Mouse (Mus musculus): ENCODE results near the gene Iqcf1.

The Iqcf1 gene

DNA sequence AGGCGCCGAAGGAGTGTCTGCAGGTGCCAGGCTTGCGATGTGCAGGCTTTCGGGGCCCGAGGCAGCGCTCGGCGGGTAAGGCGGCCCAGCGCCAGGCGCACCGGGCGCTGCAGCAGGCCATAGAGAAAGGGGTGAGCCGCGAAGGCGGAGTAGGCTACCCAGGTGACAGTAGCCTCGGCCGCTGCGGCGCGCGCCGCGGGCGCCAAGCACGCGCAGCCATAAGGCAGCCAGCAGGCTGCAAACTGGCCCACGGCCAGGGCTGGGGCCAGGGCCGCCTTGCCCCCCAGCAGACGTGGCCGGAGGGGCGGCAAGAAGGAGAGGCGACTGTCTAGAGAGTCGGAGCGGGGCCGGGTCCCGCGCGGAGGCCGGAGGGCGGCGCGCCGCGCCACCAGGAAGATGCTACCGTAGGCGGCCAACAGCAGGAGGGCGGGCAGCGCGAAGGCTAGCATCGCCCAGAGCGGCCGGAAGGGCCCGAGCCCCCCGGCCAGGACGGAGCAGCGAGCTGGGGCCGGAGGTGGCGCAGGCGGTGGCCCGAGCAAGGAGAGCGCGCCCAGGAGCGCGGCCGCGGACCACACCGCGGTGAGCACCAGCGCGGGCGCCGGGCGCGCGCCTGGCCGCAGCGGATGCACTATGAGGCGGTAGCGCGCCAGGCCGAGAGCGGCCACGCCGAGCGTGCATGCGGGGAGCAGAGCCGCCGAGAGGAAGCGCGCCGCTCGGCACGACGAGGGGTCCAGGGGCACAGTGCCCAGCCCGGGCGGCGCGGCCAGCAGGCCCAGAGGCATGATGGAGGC lies 34.8 kb upstream of the Iqcf1 start:
- peak in 1 of 2 experiments; percentile 29 for DNase-seq (ENCODE audit: low spot score in 2 of 2)

- no peak for DNase-seq (ENCODE audit: low spot score in 2 of 2)
These were observed 34.1 kb upstream of the Iqcf1 start, which contains the start of gene Gpr62 for GRCm38 (mm10) chr9:106465571-106466200. Gpr62 (minus strand) TSS chr9:106465938.

DNA sequence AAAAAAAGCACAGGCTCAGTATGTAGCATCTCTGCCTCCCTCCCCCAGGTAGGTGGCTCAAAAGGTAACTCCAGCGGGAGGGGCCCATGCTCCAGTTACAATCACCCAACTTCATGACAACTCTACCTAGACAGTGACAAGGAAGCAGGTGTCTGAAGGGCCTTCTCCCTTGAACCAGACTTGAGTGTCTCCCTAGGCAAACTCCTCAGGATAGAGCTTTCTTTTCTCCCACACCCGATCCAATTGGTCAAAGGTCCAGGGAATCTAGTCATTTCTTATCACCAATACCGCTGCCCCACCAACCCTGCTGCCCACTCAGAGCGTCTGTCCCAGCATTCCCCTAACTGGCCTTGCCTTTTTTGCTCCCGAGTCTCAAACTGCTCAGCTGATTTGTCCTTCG lies 33.0 kb upstream of the Iqcf1 start:
- DNase-seq (ENCODE audit: low spot score in 2 of 2), result no peak

DNA sequence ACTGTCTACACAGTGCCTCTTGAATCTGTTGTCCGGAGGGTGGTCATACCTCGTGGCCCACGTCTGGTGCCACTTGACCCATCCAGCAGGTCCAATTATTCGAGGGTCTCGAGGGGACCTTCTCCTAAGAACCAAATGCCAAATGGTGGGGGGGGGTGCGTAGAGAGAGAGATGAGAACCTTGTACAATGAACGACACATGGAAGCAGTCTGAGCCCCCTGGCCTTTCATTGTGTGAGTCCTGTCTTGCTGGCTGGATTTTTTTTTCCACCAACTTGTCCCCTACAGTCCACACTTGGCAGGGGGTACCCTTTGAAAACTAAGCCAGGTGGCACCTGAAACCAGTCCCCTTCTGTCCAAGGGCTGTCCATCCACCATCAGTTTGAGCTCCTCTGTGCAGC lies 32.0 kb upstream of the Iqcf1 start:
- no peak for DNase-seq (ENCODE audit: low spot score in 2 of 2)

DNA sequence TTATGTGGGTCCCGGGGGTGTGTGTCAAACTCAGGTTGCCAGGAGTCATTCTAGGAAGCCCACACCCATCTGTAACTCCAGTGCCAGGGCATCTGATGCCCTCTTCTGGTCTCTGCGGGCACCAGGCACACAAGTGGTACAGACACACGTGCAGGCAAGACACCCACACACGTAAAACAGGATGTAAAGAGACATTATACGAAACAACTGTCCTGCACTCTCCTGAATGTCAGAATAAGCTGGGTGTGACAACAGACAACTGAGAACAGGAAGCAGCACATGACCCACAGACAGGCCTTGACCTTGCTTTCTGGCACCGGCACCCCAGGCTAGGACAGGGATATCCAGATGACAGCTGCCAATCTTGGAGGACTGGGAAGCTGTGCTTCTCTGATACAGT lies 30.4 kb upstream of the Iqcf1 start:
- no peak for DNase-seq (ENCODE audit: low spot score in 2 of 2)

DNA sequence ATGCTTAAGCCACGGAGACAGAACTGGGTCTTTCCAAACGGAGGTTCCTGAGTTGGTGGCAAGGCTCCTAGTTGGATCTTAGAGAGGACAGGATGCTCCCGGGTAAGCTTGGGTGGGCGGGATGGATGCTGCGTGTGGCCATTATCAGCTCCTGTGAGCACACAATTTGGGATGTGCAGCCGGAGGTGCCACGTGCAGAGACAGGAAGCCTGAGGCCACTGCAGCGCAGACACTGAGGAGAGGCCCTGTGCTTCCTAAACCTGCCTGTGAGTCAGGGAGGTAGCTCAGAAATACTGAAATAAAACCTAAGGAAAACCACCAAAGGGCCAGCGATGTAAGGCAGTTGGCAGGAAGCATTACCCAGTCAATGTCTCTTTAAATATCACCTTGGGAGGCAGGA lies 30.0 kb upstream of the Iqcf1 start:
- no peak for DNase-seq (ENCODE audit: low spot score in 2 of 2)

GRCm38 (mm10) chr9:106470991-106471750 lies 28.6 kb upstream of the Iqcf1 start:
- no peak for DNase-seq (ENCODE audit: low spot score in 2 of 2)

GRCm38 (mm10) chr9:106471892-106472291 lies 27.9 kb upstream of the Iqcf1 start:
- no peak for DNase-seq (ENCODE audit: low spot score in 2 of 2)

DNA sequence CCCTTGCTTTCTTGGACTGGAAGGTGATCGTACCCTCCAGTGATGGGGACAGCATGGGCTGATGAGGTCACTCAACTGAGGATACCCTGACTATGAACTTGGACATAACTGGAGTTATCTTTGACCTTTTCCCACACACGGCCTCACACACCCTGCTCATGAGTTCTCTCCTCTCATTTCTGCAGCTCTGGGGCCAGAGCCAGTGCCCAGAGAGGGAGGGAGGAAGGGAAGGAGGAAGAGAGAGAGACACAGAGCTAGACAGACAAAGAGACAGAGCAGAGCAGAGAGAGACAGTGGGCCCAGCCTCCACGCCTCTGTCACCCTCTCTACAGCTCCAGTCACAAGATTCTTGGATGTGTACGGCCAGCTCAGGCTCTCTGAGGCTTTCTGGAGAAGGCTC lies 27.4 kb upstream of the Iqcf1 start:
- DNase-seq (ENCODE audit: low spot score in 2 of 2), result no peak

DNA sequence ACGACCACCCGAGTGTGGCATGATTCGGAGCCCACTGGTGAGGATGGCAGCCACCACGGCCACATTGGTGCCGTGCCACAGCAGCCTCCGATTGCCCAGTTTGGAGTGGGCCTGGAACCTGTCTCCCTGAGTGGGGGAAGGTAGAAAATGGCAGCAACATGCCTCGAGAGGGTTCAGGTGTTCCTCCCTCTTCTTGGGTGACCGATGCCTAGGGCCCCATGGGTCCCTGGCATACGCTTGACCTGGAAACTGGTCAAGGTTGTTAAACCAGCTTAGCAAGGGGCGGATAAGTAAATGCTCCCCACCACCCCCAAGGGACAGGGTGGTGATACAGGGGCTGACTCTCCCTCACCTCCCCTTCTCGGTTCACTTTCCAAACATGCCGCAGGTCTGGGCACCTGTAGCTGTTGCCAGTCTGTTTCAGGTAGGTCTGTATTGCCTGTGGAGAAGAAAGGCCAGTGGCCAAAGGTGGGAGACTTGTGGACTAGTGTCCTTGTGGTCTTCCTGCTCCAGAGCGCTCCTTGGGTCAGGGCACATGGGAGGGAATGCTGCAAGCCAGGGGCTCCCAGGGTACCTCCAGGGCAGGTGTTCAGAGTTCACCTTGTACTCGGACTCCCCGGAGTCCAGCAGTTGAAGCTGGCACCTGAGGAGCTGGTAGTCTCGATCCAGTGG lies 26.6 kb upstream of the Iqcf1 start:
- DNase-seq (ENCODE audit: low spot score in 2 of 2), result no peak

DNA sequence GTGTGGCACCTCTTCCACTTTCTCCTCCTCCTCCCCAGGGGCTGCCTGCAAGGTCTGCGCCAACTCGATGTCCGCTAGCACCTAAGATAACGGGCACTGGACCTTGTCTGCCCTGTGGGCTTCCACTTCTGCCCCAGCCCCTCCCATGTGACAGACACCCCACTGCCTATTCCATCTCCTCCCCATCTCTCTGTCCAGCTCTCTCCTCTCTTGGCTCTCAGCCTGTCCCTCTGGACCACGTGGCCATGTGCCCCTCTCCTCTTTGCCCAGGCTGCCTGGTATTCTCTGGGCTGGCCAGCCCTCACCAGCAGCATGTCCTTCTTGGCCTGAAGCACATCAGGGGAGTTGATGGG lies 26.0 kb upstream of the Iqcf1 start:
- no peak for DNase-seq (ENCODE audit: low spot score in 2 of 2)

DNA sequence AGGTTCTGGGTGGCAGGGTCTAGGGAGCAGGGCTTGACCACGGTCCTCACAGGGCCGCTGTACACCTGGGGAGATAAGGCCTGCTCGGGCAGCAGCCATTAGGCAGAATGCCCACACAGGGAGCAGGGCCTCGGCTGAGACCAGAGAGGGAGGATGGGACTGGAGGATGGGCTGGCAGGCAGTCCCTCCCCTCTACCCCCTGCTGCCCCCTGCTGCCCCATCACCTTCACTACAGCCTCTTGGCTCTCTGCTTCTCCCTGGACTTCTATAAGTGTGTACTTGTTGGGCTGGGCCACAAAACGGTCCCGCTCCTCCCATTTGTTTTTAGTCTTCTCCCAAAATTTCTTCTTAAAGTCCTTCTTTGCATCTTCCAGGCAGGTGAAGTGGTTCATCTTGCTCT lies 25.3 kb upstream of the Iqcf1 start:
- peak; percentile 34 to 55 for DNase-seq (ENCODE audit: low spot score in 2 of 2)

DNA sequence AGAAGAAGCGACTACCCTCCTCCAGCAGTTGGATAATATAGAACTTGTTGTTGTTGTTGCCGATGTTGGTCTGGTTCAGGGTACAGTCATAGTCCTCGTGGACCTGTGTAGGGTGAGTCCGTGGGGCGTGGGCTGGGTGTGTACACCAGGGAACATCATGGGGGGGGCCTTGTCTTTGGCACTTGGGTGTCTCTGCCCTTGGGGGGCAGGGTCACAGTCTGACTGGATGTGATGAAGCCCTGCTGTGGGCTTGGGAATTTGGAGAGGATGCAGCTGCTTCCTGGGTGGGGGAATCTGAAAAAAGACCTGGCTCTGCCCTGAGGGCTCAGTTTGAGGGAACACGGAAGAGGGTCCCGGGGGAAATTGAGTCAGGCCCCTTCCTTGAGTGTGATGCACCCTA lies 24.7 kb upstream of the Iqcf1 start:
- no peak for DNase-seq (ENCODE audit: low spot score in 2 of 2)

DNA sequence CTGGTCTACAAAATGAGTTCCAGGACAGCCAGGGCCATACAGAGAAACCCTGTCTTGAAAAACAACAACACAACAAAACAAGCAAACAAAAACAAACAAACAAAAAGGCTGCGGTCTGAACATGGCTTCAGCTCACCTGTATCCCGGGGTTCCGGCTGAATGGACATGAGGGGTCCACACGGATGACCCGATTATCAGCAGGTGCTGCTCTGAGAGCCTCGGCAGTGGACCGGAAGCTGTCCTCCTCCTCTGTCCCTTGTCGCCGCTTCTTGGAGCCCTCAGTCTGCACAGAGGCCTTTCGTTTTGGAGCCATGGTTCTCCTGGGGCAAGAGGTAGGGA lies 24.1 kb upstream of the Iqcf1 start, which contains the start of gene Rrp9:
Rrp9 (plus strand) TSS at position 301 of the 339 bp plus-strand sequence.
- DNase-seq (ENCODE audit: low spot score in 2 of 2), result no peak

GRCm38 (mm10) chr9:106476002-106476923 lies 23.5 kb upstream of the Iqcf1 start:
- peak; percentile 37 to 52 for DNase-seq (ENCODE audit: low spot score in 2 of 2)

DNA sequence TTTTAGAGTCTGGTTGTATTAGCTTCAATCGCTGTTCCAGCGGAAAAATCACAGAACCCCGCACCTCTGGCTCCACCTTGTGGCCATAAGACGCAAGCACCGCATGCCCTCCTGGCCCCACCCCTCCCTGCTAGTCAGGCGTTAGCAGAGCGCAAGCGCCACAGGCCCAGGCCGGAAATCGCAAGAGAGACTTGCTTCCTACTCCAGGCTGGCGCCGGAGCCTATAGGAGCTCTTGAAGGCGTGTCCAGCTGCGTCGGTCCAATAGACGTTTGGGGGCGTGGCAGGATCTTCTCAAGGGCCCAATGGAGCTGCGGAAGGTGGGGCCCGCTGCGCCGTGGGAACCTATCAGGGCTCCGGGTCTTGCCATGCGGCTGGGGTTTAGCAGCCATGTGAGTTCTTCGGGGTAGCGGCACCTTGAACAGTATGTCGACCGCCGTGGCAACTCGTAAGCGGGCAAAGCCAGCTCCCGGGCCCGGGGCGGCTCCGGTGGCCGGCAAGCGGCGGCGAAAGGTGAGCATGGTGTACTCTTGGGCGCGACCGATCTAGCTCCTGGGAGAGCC lies 22.8 kb upstream of the Iqcf1 start, which contains the start of gene Parp3:
Parp3 (minus strand) TSS at position 26 of the 561 bp plus-strand sequence.
- DNase-seq (ENCODE audit: low spot score in 2 of 2), result peak; percentile 91 to 92

DNA sequence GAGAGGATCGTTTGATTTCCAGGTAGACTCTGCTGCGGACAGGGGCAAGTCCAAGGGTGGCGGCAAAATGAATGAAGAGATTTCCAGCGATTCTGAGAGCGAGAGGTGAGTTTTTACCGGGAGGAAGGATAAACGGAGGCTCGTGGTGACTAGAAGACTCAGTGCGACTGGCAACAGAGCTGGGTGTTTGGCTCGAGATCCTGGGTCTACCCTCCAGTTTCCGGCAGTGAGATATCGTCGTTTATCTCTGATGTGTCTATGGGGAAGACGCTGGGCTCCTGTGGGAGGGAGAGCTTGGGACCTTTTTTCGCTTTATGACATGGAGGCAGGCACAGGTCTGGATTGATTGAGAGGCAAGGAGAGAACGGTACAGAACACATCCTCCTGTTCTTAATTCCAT lies 22.1 kb upstream of the Iqcf1 start:
- DNase-seq (ENCODE audit: low spot score in 2 of 2), result no peak

DNA sequence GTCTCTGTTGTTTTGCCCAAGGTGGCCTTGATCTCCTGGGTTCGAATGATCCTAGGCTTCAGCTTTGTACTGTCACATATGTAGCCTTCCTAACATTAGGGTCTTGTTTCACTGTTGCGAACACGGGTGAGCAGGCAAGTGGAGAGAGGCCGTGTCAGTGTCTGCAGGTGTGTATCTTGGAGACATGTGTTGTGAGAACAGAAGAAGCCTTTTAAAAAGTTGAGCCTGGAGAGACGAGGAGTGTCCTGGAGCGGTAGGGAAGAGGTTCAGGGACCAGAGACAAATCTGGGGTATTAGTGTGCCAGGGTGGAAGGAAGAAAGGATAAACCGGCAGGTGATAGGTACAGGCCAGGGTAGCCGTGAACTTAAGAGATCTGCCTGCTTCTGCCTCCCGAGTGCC lies 21.7 kb upstream of the Iqcf1 start:
- no peak for DNase-seq (ENCODE audit: low spot score in 2 of 2)

- DNase-seq (ENCODE audit: low spot score in 2 of 2), result no peak
These were observed 19.2 kb upstream of the Iqcf1 start for GRCm38 (mm10) chr9:106480541-106480940.

- peak in 1 of 2 experiments; percentile 6 for DNase-seq (ENCODE audit: low spot score in 2 of 2)
These were observed 18.7 kb upstream of the Iqcf1 start for GRCm38 (mm10) chr9:106481075-106481474.

GRCm38 (mm10) chr9:106481676-106482075 lies 18.1 kb upstream of the Iqcf1 start:
- peak in 1 of 2 experiments; percentile 5 for DNase-seq (ENCODE audit: low spot score in 2 of 2)
